Mouse (Mus musculus) gastrocnemius, postnatal 36 days (tissue): ENCODE results near the gene Soat2. TPM values are rescaled to one million over a fixed set of nuclear protein-coding genes. Genes with fewer than 3 reads are reported as not detected.

Source experiments
- DNase-seq, 2 experiments: peaks; one replicate each; pipeline ENCODE4 v3.0.0; 2022
- intact Hi-C: fragments of 180-260 bp; cut with DNase I; formaldehyde crosslinking; loops from one replicate; pipeline ENCODE4 v1.15.1; 2025
- total RNA-seq, 2 experiments: library from RNA; stranded (reverse); gene quantifications; 2 replicates each; pipeline ENCODE4 v1.2.3; 2021

Soat2 gene
- total RNA-seq, 2 experiments from 2014 or later = 0.15 TPM; not detected in 1

DNA sequence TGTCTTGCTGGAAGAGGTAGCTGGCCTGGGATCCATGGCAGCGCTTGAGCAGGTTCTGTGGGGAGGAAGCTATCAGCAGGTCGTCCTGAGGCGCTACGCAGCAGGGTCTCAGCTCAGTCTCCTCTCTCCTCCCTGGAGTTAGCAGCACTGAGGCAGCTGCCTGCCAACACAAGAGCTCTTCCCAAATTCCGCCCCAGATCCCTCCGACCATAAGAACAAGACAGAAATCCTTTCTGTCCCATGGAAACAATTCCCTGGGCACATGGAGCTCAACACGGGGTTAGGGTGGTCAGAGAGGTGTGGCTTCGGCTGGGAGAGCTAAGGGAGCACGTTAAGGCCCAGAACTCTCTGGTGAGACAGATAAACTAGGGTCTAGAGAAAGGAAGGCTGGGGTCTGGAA, 28.8 kb downstream of the Soat2 start:
- intact Hi-C loops = no loop called here
- DNase-seq = no peak

DNA sequence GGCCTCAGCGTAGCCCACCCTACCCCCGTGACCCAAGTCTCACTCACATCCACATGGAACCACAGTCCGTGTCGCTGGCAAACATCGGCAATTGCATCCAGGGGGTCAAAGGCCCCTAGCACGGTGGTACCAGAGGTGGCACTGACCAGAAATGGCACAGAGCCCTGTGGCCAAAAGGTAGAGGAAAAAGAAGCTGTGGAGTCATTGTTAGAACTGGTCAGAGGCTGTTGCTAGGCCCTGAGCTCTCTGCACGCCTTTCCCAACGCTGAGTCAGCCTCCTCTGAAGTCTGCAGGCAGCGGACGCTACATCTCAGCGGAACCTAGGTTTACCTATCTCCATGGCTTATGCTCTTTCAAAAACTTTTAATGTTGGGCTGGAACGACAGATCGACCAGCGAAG, 29.6 kb downstream of the Soat2 start:
- intact Hi-C loops = no loop called here
- DNase-seq = no peak

DNA sequence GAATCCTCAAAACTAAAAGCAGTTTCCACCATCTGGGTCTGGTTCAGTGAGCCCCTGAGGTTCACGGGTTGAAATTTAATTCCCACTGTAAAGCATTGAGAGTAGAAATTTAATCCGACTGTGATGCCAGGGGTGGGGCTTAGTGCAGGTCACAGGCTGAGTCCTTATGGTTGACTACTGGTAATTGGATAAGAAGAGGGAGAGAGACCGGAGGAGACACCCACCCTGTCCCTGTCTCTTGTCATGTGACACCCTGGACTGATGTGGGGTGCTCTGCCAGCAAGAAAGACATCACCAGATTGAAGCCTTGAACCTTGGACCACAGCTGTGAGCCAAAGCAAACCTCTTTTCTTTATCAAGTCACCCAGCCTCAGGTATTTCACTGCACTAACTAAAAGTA, 32.8 kb downstream of the Soat2 start:
- DNase-seq = no peak
- intact Hi-C loops = no loop called here

DNA sequence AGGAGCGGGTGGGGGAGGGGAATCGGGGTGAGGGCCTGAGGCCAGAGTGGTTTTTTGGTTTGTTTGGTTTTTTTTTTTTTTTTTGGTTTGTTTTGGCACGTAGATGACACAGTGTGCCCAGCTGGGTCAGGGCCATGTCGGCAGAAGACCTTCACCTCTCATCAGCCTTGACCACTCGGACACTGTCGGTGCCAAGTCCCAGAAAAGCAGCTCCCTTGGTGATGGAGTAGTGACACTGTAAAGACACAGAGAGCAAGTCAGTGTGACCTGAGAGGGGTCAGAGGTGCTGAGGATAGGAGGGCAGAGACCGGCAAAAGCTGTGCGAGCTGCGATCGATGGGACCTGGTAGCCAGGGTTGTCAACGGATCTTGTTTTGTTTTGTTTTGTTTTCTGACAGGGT, 35.9 kb downstream of the Soat2 start:
- intact Hi-C loops = no loop called here
- no peak for DNase-seq

DNA sequence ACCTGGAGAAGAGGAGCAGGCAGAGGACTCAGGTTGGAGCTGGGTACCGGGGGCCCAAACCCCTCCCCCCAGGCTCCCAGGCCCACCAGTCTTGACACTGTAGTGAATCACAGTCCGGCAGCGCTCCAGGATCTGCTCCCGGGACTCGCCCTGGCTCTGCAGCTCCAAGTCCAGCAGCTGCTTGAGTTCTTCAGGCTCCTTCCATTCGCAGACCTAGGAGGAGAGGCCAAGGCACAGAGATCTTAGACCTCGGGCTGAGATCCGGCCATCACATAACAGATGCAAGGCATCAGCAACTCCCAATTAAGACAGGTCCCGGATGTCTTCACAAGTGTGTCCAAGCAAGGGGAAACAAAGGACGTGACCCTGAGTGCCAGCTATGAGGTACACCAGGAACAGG, 37.8 kb downstream of the Soat2 start:
- peak in 1 of 2 experiments; percentile 42 for DNase-seq
- intact Hi-C loops = no loop called here

DNA sequence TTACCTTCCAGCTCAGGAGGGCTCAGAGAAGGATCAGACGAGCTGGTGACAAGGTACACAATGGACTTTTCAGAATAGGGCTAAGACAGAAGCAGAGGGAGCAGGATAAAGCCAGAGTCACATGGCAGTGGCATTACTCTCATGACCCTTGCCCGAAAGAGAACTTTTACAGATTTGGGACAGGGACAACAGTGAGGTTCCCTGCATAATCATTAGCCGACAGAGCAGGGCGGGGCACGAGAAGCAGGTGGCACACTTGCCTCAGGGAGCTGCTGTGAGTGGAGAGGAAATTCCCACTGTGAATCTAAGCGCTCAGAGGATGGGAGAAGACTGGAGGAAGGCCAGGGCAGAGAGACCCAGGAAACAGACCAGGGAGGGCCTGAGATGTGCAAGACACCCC, 38.6 kb downstream of the Soat2 start:
- intact Hi-C loops = no loop called here

DNA sequence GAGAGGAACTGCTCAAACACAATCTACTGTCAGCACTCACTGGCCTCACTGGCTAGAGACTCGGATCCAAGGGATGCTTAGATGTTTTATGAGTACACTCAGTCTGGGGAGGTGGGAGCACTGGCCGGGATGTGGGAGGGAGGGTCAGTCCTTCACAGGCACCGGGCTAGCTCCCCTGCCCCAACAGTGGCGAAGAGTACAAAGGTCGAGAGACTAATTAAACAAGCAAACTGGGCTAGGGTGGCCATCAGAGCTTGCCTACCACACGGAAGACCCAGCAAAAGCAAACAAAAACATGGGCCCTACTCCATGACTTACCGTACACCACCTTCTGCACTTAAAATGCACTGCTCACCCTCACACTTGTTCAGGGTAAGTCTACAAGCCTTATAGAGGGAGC, 41.4 kb downstream of the Soat2 start:
- DNase-seq = no peak
- intact Hi-C loops = no loop called here

More for the DNA sequence above, 38.6 kb downstream of the Soat2 start:
- no peak for DNase-seq

DNA sequence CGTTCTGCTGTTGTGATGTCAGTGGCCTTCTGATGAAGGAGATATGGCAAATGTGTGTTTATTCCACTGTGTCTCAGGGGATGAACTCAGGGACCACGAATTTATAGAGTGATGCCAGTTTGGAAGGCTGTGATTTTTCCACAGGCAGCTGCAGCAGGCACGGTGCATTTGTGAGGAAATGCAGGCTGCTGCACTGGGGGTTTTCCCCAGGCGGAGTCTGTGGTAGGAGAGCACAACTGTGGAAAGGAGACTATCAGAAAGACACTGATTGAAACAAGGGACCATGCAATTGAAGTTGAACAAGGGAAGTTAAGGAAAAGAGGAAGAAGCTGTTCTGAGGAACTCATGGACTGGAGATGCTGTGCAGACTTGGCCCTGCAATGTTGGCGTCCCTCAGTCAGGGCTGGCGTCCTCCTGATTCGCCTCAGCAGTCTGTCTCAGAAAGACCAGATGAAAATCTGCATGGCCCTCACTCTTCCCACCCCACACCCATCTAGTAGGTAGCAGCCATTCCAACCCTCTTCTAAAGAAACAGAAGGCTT, 42.0 kb downstream of the Soat2 start:
- DNase-seq = no peak
- intact Hi-C loops = no loop called here

DNA sequence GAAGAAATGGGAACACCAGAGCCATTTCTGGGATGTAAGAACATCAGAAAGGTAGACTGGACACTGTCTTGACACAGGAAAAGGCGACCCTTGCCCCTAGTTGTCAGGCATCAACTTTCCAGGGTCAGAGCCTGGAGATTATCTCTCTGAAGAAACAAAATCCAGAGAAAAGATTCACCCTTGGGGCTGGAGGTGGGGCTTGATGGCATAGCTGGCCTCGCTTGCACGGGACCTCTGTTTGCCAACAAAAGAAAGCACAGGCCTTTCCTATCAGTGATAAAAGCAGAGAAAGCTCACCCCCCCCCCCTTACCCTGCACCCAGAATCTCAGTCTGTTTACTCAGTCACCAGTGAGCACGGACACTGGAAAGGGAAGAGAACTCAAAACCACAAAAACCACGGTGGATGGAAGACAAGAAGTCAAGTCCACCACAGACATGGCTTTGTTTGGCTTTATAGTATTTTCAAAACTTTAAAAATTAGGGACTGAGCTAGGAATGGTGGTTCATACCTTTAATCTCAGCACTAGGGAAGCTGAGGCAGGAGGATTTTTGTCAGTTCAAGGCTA, 42.6 kb downstream of the Soat2 start:
- no peak for DNase-seq
- intact Hi-C loops = no loop called here

DNA sequence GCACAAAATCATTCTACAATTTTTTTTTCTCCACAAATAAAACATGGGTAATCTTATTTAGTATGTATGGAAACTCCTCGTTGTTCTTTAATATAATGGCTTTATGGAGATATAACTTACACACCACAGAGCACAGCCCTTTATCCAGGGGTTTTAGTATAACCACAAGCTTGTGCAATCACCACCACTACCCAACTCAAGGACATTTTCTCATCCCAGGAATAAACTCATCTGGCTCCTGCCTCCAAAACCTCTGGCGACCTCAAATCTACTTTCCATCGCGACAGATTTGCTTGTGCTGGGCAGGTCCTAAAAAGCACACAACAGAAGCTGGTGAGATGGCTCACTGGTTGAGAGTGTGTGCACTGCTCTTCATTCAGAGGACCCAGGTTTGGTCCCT, 43.3 kb downstream of the Soat2 start:
- no peak for DNase-seq
- intact Hi-C loops = no loop called here

DNA sequence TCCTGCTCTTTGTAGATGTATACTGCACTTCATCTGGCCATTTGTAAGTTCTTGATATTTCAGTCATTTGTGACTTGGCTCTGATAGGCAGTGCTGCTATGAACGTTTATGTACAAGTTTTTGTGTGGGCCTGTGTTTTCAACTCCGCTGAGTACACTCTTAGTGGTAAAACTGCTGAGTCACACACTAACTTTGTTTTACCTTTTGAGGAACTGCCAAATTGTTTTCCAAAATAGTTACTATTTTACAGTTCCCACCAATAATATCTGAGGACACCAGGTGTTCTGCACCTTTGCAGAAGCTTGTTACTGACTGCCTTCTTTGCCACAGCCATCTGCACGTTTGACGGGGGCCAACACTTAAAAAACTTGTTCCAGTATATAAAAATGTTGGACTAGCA, 44.1 kb downstream of the Soat2 start:
- intact Hi-C loops = no loop called here
- no peak for DNase-seq

DNA sequence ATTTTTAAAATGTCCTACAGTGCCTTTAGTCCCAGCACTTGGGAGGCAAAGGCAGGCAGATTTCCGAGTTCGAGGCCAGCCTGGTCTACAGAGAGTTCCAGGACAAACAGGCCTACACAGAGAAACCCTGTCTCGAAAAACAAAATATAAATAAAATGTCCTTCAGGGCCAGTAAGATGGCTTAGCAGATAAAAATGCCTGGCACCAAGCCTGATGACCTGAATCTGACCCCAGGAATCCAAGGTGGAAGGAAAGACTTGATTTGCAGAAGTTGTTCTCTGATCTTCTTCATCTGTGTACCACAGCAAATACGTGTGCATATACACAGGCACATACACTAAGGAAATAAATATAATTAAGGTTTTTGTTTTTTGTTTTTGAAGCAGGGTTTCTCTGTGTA, 45.0 kb downstream of the Soat2 start:
- intact Hi-C loops = no loop called here
- no peak for DNase-seq

DNA sequence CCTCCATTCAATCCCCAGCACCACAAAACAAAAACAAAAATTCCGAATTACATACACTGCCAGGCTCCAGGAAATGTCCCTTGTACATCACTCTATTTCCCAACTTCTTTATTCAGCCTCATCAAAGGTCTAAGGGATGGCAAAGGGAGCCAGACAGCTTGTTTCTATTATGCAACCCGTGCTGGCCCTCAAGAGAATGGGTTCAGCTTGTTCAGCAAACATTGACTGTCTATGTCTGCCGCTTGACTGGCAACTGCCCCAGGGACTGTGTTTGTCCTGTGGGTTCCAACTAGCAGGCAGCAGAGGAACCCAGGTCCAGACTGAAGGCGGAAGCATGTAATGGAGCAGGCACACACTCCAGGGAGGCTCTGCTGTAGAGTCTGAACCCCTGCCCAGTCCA, 48.5 kb downstream of the Soat2 start:
- intact Hi-C loops = no loop called here
- DNase-seq = no peak

DNA sequence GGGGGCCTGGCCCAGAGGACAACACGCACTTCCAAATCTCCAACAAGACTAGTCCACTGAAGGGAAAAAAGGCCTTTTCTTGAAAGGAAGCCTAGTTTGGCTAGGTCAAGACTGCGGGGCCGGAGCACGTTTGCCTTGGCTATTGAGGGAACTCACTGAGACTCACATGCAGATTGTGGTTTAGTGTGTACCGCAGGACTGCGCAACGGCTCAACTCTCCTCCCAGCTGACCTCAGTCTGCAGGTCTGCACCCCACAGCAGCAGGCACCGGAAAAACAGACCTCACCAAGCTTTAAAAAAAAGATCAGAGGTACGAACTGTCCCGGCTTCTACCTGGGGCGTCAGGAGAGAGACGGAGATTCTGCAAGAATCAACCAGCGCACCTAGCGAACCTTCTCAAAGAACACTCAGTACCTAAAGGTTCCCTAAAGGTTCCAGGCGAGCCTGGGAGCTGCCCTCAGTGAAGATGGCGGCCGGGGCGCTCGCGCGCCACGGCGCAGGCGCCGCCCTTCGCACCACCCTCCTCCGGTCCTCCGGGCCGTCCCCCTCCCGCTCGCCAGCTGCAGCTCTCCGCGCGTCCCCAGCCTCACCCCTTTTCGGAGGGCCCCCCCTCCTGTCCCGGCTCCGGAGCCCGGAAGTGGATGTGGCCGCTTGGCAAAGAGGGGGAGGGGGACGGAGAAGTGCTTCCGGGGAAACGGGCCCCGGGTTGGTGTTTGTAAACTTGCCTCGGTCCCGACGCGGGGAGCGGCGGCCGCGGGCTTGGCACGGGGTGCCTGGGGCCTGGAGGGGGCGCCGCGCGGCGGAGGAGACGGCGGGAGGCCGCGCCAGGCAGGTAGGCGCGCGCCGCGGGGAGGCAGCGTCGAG, 52.9 kb downstream of the Soat2 start, which contains the start of gene Zfp740:
TSS of gene Zfp740 (plus strand) at position 279 of the 864 bp plus-strand sequence.
- peak; percentile 84 to 97 for DNase-seq
- intact Hi-C loops = no loop called here

DNA sequence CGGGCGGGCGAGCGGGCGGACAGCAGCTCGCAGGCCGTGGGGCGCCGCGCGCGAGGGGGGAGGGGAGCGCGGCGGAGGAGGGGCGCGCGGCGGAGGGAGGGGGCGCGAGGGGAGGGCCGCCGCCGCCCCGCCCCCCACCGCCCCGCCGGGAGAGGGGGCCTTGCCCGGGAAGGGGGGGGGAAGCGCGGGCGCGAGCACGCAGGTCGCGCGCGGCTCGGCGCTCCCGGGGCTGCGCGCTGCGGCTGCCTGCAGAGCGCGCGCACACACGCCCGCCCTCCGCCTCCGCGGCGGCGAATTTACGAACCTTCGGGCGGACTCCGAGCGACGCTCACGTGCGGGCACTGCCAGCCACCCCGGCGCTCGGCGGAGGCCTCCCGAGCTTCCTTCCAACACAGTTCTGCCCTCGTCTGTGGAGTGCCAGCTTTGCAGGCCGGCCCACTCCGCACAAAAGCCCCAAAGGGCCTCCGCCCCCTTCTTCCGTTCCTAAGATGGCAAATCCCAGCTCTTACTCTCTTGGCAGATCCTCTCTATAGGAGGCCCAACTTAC, 53.6 kb downstream of the Soat2 start:
- peak; percentile 54 for DNase-seq
- intact Hi-C loops = no loop called here

DNA sequence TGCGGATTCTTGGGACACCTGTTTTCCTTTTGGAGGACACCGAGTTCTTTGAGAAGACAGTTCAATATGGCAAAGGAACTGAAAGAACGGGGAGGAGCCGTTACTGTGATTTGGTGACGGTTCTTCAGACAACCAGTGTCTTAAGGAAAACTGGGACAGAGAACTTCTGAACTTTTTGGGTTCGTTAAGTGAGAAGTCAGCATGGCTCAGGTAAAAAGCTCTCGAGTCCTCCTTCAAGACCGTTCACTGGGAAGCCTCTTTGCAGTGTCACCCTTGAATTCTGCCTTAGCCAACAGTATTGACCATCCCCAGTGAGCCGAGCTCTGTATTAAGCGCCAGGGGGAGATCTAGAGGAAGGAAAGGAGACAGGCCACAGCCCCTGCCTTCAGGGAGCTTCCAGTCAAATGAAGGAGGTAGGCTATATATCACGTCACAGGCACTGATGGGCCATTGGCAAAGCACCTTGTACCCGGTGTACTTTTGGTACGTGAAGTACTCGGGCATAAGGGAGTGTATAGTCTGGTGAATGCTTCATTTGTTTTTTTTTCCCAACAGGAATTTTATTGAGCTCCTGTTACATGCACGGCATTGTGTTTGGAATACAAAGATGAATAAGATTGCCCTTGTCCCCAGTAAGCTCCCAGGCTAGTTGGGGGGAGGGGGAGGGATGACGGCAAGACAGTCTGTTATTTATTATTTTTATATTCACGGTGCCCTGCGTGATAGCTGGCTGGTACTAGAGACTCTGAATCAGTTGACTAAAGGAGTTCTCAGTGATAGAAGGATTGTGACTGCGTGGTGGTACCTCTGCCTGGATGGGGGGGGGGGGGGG, 54.6 kb downstream of the Soat2 start, which contains the start of gene Csad:
TSS of gene Csad (minus strand) at position 51 of the 832 bp plus-strand sequence.
- DNase-seq = no peak
- intact Hi-C loops = no loop called here

DNA sequence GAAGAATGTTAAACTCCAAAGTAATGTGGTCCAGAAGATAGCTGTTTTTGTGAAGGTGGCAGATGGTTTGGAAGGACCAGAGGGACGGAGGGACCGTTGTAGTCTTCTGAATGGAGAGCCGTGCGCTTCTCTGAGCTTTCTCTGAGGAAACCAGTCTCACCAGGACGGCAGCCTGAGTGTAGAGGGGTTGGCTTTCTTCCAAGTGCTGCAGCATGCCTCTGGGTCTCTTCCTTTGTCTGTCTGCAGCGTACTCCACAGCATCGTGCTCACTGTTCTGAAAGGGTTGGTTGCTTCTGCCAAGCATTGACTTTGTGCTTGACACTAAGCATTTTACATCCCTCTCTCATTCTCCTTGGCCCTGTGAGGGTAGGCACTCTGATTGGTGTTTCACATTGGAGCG, 55.5 kb downstream of the Soat2 start:
- intact Hi-C loops = no loop called here
- no peak for DNase-seq

DNA sequence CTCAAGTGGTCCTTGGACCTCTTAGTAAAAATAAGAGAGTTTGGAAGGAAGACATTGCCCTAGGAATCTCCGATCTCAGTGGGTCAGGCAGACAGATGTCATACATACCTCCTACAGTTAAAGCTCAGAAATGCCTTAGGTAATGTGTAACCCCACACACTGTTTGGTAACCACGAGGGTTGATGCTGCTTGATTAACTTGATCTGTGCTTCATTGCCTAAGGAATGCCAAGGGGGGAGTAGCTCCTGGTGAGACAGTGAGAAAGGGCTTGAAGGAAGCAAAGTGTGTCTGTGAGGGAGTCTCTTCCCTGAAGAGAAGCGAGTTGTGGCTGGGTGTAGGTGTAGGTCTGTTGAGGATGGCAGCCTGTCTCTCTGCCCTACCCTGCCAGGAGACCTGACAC, 57.0 kb downstream of the Soat2 start:
- intact Hi-C loops = no loop called here

DNA sequence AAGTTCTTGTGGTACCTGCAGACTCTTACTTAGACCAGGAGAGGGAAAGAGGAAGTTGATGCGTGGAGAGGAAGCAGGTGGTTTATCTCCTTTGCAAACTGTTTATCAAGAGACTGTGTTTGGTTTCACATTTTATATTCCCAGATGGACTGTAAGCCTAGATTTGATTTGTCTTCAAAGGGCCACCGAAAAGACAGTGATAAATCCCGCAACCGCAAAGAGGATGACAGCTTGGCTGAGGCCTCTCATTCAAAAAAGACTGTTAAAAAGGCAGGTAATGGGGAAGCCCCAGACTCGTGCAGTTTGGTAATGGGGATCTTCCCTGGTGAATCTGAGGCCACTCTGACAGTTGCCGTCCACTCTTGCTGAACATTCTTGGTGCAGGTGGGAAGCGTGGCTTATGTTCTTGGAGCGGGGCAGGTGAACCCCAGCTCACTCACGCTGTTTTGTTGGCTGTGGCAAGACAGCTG, 57.8 kb downstream of the Soat2 start:
- no peak for DNase-seq
- intact Hi-C loops = no loop called here

More for the DNA sequence above, 57.0 kb downstream of the Soat2 start:
- DNase-seq = no peak

DNA sequence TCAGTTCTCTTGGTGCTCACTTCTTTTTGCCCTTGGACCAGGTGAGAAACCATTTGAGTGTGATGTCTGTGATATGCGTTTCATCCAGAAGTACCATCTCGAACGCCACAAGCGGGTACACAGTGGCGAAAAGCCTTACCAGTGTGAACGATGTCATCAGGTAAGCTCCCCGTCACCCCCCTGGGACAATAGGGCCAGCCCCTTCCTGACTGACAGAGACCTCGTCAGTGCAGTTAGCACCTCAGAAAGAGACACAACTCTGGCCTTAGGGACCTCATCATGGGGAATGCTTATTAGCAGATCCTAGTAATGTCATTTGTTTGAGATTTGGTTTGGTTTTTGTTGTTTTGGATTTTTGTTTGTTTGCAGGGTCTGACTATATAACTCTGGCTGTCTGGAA, 58.8 kb downstream of the Soat2 start:
- no peak for DNase-seq
- intact Hi-C loops = no loop called here

DNA sequence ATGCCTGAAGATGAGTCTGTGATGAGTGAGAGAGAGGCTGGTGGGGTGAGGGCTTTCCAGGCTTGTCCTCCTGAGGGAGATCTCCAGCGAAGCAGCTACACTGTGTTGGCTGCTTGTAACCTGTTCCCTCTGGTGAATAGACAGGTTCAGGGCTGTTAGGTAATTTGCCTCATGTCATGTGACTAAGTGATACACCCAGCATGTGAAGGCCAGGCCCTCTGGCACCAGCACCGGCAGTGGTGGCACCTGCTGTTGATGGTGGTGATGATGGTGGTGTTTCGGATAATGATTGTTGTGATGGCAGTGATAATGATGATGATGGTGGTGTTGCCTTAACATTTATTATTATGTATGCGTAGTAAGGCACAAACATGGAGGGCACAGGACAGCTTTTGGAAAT, 60.5 kb downstream of the Soat2 start:
- no peak for DNase-seq
- intact Hi-C loops = no loop called here
